Mouse (Mus musculus) intestine, embryonic 15.5 days (tissue): ENCODE data around the gene Dner. TPM values are rescaled to one million over a fixed set of nuclear protein-coding genes. Genes with fewer than 3 reads are reported as not detected.

Experiments
- polyA plus RNA-seq: library from polyadenylated mRNA; unstranded; fragments of >200 nt; fragmentation: Nextera tagmentation; extraction: Ambion mirVana; gene quantifications from 2 replicates; pipeline ENCODE4 v1.2.1, GENCODE M21; 2015

Gene Dner
- polyA plus RNA-seq, 1 experiment from 2014 or later: 4.1 TPM

Other genes starting within 250 kb of the Dner start
- gene Fbxo36, start 143.6 kb upstream of the Dner start, polyA plus RNA-seq: 12.3 and 14.9 TPM in 2 replicates
- gene Trip12, start 144.3 kb upstream of the Dner start, polyA plus RNA-seq: 48.9 and 54.2 TPM in 2 replicates
- 0.19 and 0.23 TPM in 2 replicates for gene Slc16a14, start 238.9 kb upstream of the Dner start, polyA plus RNA-seq